Mouse (Mus musculus) kidney, adult 11 months (tissue): Measurements from ENCODE around the gene Sorl1.

Source experiments
- DNase-seq: peaks from one replicate; pipeline ENCODE4 v3.0.0; 2022

The Sorl1 gene

DNA sequence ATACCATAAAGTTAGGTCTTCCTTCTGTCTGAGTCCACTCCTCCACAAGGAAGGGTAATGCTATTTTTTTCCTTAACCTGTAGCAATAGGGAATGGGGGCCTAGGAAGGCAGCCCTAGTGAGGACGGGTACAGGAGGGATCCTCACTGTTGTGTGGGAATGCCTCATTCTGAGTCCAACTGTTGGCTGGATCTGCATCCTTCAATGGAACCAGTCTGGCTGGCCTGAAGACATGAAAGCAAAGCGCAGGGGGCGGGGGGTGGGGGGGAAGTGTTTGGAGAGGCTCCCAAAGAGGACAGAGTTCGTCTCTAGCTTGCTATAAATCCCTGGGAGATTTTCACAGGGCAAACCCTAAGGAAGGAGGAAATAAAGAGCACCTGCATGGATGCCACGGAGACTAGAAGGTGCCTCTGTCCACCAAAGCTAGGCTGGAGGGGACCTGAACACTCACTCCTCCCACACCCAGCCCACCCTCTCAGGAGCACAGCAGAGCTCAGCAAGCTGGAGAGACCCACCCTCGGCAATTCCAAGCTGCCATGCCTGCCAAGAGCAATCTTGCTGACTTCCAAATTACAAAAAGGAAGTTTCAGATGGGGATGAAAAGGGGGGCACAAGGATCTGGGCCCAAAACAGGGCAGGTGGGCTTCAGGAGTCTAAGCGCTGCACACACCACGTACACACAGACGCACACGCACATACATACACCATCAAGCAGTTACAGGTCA is 2.3 kb downstream of the Sorl1 start:
- no peak for DNase-seq

DNA sequence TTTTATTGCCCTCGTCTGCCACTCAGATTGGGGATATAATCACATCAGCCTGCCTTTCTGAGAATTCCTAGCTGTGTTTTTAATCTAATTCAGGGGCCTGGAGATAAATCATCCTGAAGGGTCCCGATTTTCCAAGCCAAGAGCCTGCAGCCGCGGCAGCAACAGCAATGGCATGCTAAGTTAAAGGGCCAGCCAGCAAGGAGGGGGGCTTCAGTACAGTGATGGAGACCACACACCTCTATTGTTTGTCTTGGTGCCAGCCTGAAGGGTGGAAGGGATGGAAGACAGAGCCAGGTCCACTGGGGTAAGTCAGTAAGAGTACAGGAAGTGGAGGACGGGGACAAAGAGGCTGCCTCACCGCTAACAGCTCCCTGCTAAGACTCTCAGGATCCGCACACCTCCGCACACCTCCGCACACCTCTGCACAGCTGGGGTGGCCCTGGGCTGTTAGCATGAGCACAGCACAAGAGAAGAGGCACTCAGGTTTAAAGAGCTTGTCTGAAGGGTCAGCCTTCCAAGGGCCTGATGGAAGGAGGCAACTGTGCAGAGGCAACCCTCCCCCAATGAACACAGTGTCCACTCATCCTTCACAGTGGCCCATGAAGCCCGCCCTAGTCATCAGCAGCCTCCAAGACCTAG is 7.6 kb downstream of the Sorl1 start:
- DNase-seq = no peak

DNA sequence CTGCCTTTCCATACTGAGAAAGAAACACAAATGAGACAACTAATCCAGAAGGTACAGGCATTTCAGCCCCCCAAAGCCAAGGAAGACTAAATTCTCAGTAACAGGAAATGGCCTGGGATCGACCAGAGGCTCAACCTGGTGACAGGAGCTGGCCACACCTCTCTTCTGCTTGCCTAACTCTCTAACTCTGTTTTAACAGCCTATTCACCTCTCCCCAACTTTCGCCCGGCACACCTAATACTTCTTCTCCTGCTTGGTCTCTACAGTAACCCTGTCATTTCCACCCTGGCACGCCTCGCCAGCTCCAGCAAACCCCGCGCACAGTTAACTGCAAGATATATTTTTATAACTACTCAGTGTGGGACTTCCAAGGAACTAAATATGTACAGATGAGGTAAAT is 9.0 kb downstream of the Sorl1 start:
- DNase-seq = no peak

DNA sequence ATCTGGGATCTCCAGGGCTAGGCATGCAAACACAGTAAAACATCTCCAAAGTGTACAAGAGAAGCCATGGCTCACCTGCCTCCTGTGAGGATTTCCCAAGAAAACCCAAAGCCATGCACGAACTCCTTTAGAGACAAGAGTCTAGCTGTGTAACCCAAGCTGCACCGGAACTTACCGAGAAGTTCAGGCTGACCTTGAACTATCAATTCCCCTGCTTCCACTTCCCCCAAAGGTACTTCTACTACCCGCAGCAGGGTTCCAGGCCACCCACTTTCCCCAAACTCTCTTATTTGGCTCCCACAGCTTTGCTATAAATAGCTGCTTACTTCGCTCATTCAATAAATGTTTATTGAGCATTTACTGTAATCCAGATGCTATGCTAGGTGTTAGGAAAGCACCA is 10.8 kb downstream of the Sorl1 start:
- no peak for DNase-seq

DNA sequence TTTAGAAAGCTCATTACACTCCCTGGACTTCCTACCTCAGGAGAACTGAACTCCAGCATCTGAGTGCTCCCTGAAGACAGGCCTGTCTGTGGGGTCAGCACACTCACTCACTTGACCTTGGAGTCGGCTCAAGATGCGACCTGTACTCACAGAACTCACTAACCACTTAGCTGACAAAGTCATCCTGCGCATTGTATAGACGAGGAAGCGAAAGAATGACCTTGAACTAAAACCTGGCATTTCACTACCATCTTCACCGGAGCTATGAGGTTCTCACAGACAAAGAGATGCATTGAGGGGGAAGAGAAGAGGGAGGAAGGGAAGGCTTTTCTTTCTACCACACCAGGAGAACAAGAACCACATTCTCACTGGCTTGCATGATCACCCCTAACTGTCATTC is 11.4 kb downstream of the Sorl1 start:
- no peak for DNase-seq

DNA sequence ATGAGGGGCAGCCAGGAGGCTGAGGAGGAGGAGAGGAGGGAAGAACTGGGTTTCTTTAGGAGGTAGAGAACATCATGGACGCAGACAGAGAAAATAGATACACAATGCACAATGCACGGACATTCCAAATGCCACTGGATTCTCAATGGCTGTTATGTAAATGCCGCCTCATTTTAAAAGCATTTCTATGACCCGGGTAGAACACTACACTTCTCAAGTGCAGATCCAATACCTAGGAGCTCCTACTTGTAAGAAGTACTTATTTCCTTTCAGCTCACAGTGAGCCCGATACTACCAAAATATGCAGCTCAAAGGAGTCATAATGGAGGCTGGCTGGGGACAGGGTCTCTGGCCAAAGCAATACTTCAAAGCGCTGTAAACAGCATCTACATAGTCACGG is 12.8 kb downstream of the Sorl1 start:
- DNase-seq = no peak

DNA sequence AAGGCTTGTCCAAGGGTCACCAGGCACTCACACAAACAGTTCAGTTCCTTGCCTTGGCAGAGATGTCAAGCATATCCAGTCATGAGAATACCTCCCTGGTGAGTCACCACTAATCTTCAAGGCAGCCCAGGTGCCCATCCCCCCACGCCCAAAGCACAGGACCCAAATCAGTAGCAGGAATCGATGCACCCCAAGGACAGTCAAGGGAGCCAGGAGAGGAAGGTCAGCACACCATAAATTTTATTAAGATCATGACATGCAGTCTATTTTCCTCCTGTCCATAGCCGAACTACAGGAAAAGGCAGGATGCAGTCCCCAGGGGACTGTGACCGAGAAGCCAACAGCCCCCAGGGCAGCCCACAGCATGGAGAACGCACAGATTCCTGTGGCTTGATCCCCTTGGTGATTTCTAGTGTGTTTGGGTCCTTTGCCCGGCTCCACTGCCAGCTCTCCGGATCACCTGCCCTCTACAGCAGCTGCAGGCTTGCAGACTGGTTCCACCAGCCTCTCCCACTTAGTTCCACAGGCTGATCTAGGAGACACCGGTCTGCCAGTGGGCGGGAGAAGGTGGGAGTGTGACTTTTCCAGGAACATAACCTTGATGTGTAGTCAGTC is 14.2 kb downstream of the Sorl1 start:
- DNase-seq = peak; percentile 93

DNA sequence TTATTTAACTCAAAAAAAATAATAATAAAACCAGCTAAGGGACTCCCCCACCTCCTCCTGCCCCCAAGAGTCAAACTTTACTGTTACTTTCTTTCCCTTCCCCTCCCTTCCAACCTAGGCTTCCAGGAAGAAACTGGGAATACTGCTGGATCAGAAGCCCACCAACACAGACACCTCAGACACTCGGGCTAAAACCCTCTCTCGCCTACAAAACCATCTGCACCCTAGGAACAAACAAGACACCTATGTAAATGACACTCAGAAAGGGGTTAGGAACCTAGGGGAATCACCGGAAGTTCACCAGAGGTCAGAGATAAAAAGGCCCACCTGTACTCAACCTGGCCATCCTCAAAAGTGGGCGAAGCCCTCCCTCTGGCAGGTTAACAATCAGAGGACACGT is 15.0 kb downstream of the Sorl1 start:
- no peak for DNase-seq

DNA sequence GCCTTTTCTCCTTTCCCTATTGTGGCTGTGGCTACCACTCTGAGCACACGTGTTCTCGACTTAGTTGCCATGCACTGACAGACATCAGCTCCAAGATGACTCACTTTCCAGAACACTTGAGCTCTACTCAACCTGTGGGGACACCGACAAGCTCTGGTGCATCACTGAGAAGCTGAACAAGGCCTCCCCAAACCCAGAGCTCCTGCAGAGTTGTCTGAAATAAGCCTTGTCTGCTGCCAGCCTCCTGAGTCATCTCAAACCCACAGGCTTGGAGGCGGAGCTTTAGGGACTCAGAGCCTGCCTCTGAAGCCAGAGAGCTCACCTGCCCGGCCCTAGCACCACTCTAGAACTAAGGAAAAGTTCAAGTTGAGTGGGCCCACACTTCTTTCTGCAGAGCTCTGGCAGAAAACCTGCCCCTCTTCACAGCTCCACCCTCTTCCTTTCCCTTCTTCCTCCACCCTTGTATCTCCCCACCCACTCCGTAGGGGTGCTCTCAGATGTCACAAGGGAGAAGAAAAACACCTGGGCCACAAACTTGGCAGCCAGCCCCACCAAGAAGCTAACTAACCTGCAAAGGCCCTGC is 15.6 kb downstream of the Sorl1 start:
- DNase-seq = peak; percentile 79

DNA sequence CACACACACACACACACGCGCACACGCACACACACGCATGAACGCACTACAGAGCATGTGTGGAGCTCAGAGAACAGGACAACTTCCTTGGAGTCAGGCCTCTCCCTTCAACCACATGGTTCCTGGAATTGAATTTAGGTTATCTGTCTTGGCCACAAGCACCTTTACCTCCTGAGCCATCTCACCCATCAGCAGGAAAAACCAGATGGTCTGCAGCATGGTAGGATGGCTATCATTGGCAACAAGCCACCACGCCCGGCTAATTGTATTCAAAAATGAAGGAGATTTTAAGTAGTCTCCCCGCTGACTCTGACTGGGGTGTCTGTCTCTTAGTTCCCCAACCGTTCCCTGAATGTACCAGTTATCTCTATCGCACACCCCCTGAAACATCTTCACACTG is 17.0 kb downstream of the Sorl1 start:
- DNase-seq = no peak

DNA sequence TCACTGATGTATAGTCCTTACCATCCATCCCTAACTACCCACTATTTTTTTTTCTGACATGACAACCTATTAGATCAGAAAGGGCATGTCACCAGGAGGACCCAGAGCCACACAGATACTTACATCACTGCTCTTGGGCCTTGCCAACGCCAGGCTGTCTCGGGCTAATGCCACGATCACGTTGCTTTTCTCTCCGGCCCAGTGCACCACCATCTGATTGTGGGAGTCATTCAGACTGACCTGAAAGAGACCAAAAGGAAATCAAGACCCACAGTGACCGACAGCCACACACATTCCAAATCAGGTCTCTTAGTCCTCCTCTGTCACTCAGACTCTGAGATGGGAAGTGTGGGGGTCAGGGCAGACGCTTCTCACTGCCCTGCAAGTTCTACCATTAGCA is 17.8 kb downstream of the Sorl1 start:
- no peak for DNase-seq

DNA sequence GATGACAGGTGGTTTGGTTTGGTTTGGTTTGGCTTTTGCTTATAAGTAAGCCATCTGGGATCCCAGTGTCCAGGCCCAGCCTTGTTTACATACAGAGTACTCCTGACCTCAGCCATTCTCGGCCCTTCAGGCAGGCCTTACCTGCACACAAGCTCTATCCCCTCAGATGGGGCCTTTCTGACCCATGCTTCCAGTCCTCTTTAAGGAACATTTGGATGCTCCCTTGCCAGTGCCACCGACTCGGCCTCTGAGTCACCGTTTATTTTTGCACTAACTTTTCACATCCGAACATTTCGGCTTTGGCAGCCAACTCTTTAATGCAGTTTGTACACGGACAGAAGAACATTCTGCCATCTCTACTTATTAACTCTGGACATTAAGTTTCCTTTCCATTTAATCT is 20.6 kb downstream of the Sorl1 start:
- DNase-seq = no peak

DNA sequence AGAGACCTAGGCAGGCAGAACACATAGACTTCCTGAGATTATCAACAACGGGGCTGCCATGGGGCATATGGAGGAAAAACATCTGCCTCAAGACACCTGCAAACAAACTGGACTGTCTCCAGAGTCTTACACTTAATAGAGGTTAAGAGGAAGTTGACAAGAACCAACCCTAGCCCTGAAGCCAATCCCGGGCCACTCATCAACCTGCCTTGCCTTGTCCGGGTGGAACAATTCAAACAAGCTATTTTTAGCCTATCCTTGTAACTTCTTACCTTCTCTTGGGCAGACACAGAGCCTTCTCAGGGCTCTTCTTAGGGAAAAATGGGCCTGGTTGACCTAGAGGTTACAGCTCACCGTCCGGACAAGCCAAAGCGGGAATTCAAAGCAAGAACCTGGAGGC is 22.1 kb downstream of the Sorl1 start:
- peak; percentile 25 for DNase-seq

DNA sequence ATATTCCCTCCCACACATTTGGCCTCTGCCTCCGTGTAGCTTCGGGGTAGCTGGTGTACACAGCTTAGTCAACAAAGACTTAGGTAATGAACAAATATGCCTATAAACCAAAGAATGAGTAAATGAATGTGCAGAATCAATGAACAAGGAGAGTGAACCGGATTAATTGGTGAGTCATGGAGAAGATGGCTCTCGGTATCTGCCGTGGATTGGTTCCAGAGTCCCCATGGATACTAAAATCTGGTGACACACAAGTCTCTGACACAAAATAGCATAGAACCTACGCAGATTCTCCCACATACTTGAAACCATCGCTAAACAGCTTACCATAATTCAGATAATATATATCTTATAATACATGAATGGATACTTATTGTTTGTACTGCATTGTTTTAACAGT is 22.8 kb downstream of the Sorl1 start:
- no peak for DNase-seq

DNA sequence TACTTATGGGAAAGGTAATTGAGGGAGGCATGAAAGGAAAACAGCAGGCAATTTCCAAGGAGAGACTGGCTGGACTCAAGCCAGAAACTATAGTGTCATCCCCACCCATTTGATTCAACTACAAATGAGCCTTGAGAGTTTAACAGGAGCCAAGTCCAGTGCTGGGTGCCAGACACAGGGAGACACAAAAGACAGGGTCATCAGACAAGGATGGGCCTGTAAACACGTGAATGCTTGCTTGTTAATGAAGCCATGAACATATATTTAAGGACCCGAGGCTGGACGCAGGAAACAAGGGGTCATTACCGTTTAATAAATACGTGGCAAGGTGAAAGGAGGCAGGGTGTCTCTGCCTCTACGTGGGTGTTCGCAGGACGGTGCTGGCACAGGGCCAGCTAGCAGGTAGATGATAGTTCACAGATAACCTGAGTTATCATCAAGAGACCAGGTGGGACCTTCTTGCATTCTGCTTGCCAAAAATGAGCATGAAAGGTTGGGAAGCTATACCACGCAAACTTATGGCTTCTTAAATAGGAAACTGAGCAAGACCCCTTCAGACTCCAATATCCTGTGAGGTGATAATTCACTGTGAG is 23.4 kb downstream of the Sorl1 start:
- DNase-seq = no peak

DNA sequence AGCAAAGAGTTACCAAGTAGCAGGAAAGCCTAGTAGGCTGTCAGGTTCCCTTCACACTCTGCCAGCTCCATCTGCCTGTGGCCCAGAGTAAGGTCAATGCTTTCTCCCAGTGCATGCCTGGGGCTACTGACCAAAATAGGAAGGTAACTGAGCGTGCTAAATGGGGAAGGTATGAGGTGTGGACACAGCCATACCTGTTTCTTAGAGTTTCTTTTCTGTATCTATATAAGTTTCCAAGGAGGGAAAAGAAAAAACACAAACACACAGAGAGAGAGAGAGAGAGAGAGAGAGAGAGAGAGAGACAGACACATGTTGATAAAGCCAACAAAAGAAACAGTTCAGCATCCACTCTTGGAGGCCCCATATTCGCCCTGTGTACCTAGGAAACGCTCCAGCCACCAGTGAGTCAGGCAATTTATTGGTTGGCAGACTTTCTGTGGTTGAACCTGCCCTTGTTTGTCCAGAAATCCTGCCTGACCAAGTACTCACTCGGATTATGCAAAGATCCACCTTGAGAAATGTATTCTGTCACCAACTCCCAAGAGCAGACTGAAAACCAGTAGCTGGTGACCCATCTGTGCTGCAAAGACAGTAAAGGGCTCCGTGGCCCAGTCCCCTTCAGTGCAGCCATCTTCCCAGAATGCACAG is 25.5 kb downstream of the Sorl1 start:
- DNase-seq = peak; percentile 61

DNA sequence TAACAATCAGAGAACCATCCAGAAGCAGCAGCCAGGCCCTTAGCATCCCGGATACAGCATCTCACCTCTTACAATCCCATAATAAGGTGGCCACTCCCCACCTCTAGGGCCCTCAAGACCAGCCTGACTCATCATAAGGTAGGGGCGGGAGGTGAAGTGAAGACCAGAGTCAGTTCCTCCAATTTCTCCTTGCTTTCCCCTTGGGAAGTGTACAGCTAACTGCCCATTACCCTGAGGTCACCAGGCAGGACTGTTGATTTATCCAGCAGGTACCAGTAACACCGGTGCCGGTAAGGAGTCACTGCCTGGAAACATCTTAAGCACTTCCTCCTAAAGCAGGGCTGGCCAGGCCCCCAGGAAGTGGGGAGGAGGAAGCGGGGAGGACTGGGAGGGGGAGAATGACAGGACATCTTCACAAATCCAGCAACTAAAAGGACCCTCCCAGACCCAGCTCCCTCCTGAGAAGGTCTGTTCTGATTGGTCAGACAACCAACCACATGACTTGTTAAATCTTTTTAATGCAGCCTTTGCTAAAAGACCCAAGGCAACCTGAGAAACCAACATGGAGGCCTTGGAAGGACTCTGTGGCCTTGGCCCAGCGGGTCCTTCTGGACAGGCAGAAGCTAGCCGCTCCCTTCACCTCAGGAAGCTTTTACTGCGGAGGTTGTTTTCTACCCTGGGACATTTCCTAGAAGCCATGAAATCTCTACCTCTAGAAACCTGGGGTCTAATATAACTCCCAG is 26.2 kb downstream of the Sorl1 start:
- no peak for DNase-seq

DNA sequence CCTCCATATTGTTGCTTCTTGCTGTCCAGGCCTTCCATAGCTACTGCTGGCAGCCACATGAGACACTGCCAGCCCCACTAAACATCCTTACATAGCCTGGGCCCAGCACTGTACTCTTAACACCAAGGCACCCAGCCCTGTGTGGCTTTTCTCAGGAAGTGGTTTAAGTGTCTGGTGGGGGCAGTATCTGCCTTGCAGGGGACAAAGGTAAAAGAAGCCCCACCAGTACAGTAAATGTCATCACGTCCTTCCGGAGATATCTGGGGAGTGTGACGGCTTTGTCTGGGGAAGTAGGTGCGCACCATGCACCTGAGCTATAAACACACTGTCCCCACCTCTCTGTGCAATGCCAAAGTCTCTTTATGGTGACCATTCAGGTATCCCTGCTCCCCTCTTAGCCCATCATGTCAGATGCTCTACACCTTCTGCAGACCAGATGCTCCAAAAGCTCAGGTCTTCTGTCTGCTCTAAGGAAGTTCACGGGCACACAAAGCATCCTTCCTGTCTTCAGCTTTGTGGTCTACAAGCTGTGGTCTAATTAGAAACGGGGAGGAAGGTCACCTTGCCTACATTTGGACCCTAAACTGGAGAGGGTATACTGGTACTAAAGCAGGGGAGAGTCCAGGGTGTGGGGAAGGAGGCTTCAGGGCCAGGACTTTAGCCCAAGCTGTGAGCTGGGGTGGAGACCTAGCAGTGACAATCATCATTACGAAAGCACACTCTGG is 26.9 kb downstream of the Sorl1 start:
- no peak for DNase-seq

DNA sequence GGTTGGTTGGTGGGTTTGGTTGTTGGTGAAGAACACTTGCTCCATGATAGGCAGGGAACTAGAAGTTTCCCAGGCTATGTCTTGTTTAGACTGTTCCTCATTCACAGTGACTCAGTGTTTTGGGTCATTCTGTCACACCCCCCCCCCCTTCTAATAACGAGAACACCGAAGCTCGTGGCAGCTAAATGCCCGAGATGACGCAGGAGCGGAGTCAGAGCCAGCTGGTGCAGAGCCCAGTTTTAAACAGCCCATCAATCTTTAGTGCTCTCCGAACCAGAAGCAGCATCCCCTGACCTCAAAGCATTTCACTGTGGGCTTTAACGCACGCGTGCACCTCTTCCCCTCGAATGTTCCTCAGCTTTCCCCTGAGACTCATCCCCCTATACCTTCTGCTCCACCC is 29.3 kb downstream of the Sorl1 start:
- DNase-seq = peak; percentile 51

DNA sequence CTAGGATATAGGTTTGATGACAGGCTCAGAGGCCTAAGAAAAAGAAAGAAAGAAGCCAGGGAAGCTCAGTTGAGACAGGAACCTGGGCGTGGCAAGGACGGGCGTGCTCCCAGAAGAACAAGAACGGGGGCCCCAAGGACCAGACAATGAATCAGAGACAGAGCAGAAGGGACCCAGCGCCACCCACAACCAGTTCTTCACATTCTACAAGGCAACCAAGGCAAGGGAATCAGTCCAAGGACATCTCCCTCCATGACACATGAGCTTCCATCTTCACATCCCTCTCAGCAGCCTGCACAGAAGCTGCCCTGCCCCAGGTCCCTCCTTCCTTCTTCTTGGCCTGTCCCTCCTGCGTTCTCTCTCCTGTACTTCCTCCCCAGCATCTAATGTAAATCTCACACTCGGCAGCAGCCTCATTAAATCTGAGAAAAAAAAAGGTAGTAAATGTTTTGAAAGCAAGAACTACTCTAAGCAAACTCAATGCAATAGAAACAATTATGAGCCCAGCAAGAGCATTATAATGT is 30.0 kb downstream of the Sorl1 start:
- DNase-seq = no peak

DNA sequence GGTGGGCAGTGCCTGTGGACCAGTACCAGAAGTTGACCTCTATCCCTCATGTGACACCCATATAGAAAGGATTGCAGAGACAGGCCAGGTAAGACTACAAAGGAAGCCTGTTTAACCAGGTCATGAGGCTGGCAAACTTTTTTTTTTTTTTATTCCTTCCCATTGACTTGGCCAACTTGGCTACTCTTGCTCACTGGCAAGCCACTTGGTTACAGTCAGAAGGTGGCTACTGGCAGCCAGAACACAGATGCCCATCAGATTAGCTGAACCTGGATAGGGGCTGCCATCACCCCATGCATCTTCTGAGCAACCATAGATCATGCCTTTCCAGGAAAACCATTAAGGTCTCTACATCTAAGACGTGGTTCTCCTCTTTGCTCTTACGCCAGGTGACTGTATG is 31.3 kb downstream of the Sorl1 start:
- no peak for DNase-seq

DNA sequence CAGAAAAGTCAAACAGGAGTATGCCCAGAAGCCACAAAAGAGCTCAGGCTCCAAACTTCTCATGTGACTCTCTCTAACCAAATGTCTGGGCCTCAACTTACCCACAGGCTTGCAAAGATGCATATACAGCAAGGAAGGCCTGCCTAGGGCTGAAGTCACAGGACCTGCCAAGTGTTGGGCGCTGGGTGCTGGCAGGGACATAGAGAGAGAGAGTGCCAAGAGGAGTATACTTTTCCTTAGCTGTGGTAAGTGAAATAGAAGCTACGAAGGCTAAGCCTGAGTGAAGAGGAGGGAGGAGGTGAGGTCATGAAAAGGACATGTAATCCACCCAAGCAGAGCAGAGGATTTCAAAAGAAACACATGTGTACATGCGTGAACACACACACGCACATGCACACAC is 32.5 kb downstream of the Sorl1 start:
- no peak for DNase-seq
